Mouse (Mus musculus) heart, embryonic 12.5 days (tissue): ENCODE results near the gene Tenm1. TPM values are rescaled to one million over a fixed set of nuclear protein-coding genes. Genes with fewer than 3 reads are reported as not detected.

Experiments used
- polyA plus RNA-seq: library from polyadenylated mRNA; unstranded; fragments of >200 nt; fragmentation: Nextera tagmentation; extraction: Ambion mirVana; gene quantifications from 2 replicates; pipeline ENCODE4 v1.2.1, GENCODE M21; 2016

The Tenm1 gene
- polyA plus RNA-seq, 1 experiment from 2014 or later, result 0.06 TPM

Other genes starting within 250 kb of the Tenm1 start
- not detected in 2 replicates for gene Tex13c1, start 162.0 kb upstream of the Tenm1 start, polyA plus RNA-seq